34 mouse cellular contexts compared by ENCODE assay signal in genomic region chr11:62804119-62804518, GRCm38 (mm10). TPM values are rescaled to one million over a fixed set of nuclear protein-coding genes. Genes with fewer than 3 reads are reported as not detected.
A peak's percentile ranks its signal among the peaks of the same experiment; 100 is the strongest.
DNase-seq lines count a peak whose midpoint lies in the region; ATAC-seq and TF ChIP-seq lines count a peak whose summit lies in the region.
"Had no signal": no experiment of that assay in that cellular context is flagged by ENCODE, and none has a peak within 500 bp of the region (broad histone marks: within the 10 kb centered on the region; RNA-seq: fewer than 3 reads in every experiment).

No protein-coding gene starts in this region.

- 0 out of 2 replicates have a peak, but pooled peaks cover 3% of the 10 kb centered on the region for H3K27me3 ChIP-seq in heart, embryonic 12.5 days (replicated peaks)
- no peaks in the 10 kb centered on the region for H3K27me3 ChIP-seq in ES-Bruce4 (ENCODE audit: control insufficient read depth, insufficient read depth, low read length, poor library complexity, severe bottlenecking)
- H3K27me3 ChIP-seq in embryonic facial prominence, embryonic 14.5 days (replicated peaks; ENCODE audit: control insufficient read depth, insufficient read depth, low read length) = no peaks in the 10 kb centered on the region
- no peaks in the 10 kb centered on the region for H3K27me3 ChIP-seq in stomach, embryonic 15.5 days (replicated peaks)
- H3K27me3 ChIP-seq: forebrain, embryonic 12.5 days; hindbrain, embryonic 15.5 days; kidney, embryonic 15.5 days; limb, embryonic 13.5 days; liver, embryonic 12.5 days had no signal

- TF ChIP-seq POLR2A in ES-Bruce4 (IDR thresholded peaks at IDR 0.05; ENCODE audit: insufficient read depth, low read length) = no peak

- H3K9ac ChIP-seq in heart, embryonic 12.5 days = no peak overlapping the region
- no peak overlapping the region for H3K9ac ChIP-seq in ES-Bruce4 (ENCODE audit: low read depth, poor library complexity, severe bottlenecking)
- H3K9ac ChIP-seq in embryonic facial prominence, embryonic 14.5 days (ENCODE audit: low read depth, low read length) = no peak overlapping the region
- no peak overlapping the region for H3K9ac ChIP-seq in stomach, embryonic 15.5 days
- H3K9ac ChIP-seq: forebrain, embryonic 12.5 days; hindbrain, embryonic 15.5 days; kidney, embryonic 15.5 days; limb, embryonic 13.5 days; liver, embryonic 12.5 days had no signal

- no peak for DNase-seq in heart, postnatal 4 days
- DNase-seq in embryonic facial prominence, embryonic 14.5 days (ENCODE audit: low spot score) = peak; percentile 15
- DNase-seq in left cerebral cortex, postnatal 10 days (ENCODE audit: extremely low spot score in 1 of 2, low spot score in 2 of 2) = no peak
- DNase-seq in kidney, postnatal 14 days = no peak
- no peak for DNase-seq in heart, adult 8-10 months (ENCODE audit: low spot score)
- DNase-seq: adrenal gland, postnatal 25 days; cerebellum, adult 8-10 months; cerebellum, postnatal 36 days; embryo, embryonic 11 days; gastrocnemius, adult 2 months; kidney, adult 11 months; kidney, postnatal 4 days; lung, adult 2 months; lung, postnatal 4 days; midbrain, embryonic 14.5 days; right cerebral cortex, postnatal 14 days; spleen, adult 18-20 months; thymus, postnatal 36 days had no signal

- no peak overlapping the region for H3K27ac ChIP-seq in heart, embryonic 12.5 days (ENCODE audit: poor library complexity, severe bottlenecking)
- H3K27ac ChIP-seq in ES-Bruce4 (ENCODE audit: insufficient read depth, low read length) = no peak overlapping the region
- no peak overlapping the region for H3K27ac ChIP-seq in embryonic facial prominence, embryonic 14.5 days (replicated peaks; ENCODE audit: low read depth, low read length)
- no peak overlapping the region for H3K27ac ChIP-seq in stomach, embryonic 15.5 days
- H3K27ac ChIP-seq: forebrain, embryonic 12.5 days; gastrocnemius, adult 2 months; hindbrain, embryonic 15.5 days; kidney, embryonic 15.5 days; limb, embryonic 13.5 days; liver, embryonic 12.5 days had no signal

- no peak overlapping the region for H3K4me3 ChIP-seq in heart, embryonic 12.5 days
- H3K4me3 ChIP-seq in ES-Bruce4 (ENCODE audit: low read depth, low read length) = peak overlapping the region; percentile 31
- no peak overlapping the region for H3K4me3 ChIP-seq in embryonic facial prominence, embryonic 14.5 days (ENCODE audit: low read depth, low read length)
- no peak overlapping the region; the same call in 1 of the 2 replicates for H3K4me3 ChIP-seq in stomach, embryonic 15.5 days (replicated peaks)
- H3K4me3 ChIP-seq: forebrain, embryonic 12.5 days; gastrocnemius, adult 2 months; hindbrain, embryonic 15.5 days; kidney, embryonic 15.5 days; limb, embryonic 13.5 days; liver, embryonic 12.5 days had no signal

- H3K9me3 ChIP-seq in heart, embryonic 12.5 days (replicated peaks) = peaks cover 3% of the 10 kb centered on the region; the same call in 1 of the 2 replicates
- H3K9me3 ChIP-seq in ES-Bruce4 (replicated peaks; ENCODE audit: control insufficient read depth, insufficient read depth, low read length, poor library complexity, severe bottlenecking) = peaks cover 7% of the 10 kb centered on the region
- H3K9me3 ChIP-seq in embryonic facial prominence, embryonic 14.5 days (ENCODE audit: control insufficient read depth, low read length) = peaks cover 2% of the 10 kb centered on the region
- no peaks in the 10 kb centered on the region for H3K9me3 ChIP-seq in stomach, embryonic 15.5 days
- H3K9me3 ChIP-seq: hindbrain, embryonic 15.5 days; kidney, embryonic 15.5 days had no signal

- no peak for ATAC-seq in heart, embryonic 12.5 days (ENCODE audit: insufficient number of reproducible peaks, low FRiP score)
- no peak for ATAC-seq in embryonic facial prominence, embryonic 14.5 days (ENCODE audit: low read depth)
- ATAC-seq in stomach, embryonic 15.5 days (ENCODE audit: insufficient read depth, low FRiP score, low read depth) = no peak
- ATAC-seq: liver, embryonic 12.5 days had no signal

- no peak for TF ChIP-seq CTCF in ES-Bruce4 (IDR thresholded peaks at IDR 0.05; ENCODE audit: low read depth, low read length)

- peak overlapping the region; percentile 11; the same call in 1 of the 2 replicates for H3K4me2 ChIP-seq in heart, embryonic 12.5 days
- no peak overlapping the region for H3K4me2 ChIP-seq in embryonic facial prominence, embryonic 14.5 days (ENCODE audit: low read depth, low read length)
- peak overlapping the region; percentile 25; the same call in 1 of the 2 replicates for H3K4me2 ChIP-seq in stomach, embryonic 15.5 days
- H3K4me2 ChIP-seq: forebrain, embryonic 12.5 days; hindbrain, embryonic 15.5 days; kidney, embryonic 15.5 days; limb, embryonic 13.5 days; liver, embryonic 12.5 days had no signal

- no peaks in the 10 kb centered on the region for H3K36me3 ChIP-seq in heart, embryonic 12.5 days
- H3K36me3 ChIP-seq in ES-Bruce4 (ENCODE audit: control insufficient read depth, insufficient read depth, low read length, poor library complexity, severe bottlenecking) = no peaks in the 10 kb centered on the region
- H3K36me3 ChIP-seq in embryonic facial prominence, embryonic 14.5 days (ENCODE audit: control insufficient read depth, insufficient read depth, low read length) = no peaks in the 10 kb centered on the region
- no peaks in the 10 kb centered on the region for H3K36me3 ChIP-seq in stomach, embryonic 15.5 days
- H3K36me3 ChIP-seq: forebrain, embryonic 12.5 days; hindbrain, embryonic 15.5 days; kidney, embryonic 15.5 days; limb, embryonic 13.5 days; liver, embryonic 12.5 days had no signal

- 44% methylated on average over 13 of the region's 13 CpGs for WGBS in heart, embryonic 12.5 days
- 49% methylated on average over 13 of the region's 13 CpGs for WGBS in embryonic facial prominence, embryonic 14.5 days
- WGBS in stomach, embryonic 15.5 days = 44% methylated on average over 13 of the region's 13 CpGs

- intact Hi-C loops in left cerebral cortex, postnatal 10 days (cut with DNase I) = no loop called here

- TF ChIP-seq EP300 in ES-Bruce4 (IDR thresholded peaks at IDR 0.05; ENCODE audit: insufficient read depth, low read depth, low read length) = no peak

- H3K4me1 ChIP-seq in heart, embryonic 12.5 days (replicated peaks) = no peaks in the 10 kb centered on the region
- H3K4me1 ChIP-seq in ES-Bruce4 (ENCODE audit: control insufficient read depth, insufficient read depth, low read length) = no peaks in the 10 kb centered on the region
- no peaks in the 10 kb centered on the region for H3K4me1 ChIP-seq in embryonic facial prominence, embryonic 14.5 days (ENCODE audit: control insufficient read depth, insufficient read depth, low read length)
- H3K4me1 ChIP-seq in stomach, embryonic 15.5 days = no peaks in the 10 kb centered on the region
- H3K4me1 ChIP-seq: forebrain, embryonic 12.5 days; hindbrain, embryonic 15.5 days; kidney, embryonic 15.5 days; limb, embryonic 13.5 days; liver, embryonic 12.5 days had no signal

RNA-seq across cellular contexts. Expression of gene Zfp286, which starts 14.9 kb away (rescaled TPM):
- 10.6 and 11.0 TPM in 2 replicates for polyA plus RNA-seq in heart, embryonic 12.5 days (2016; fragmentation: Nextera tagmentation; extraction: Ambion mirVana)
- total RNA-seq in heart, postnatal 4 days (2021) = 1 to 10 TPM; 1.9 to 2.1 TPM
- 2.9 and 3.6 TPM in 2 replicates for polyA plus RNA-seq in ES-Bruce4 (2011; ENCODE audit: insufficient read depth, insufficient read length, low read depth, missing spikeins)
- 17.8 and 26.7 TPM in 2 replicates for polyA plus RNA-seq in embryonic facial prominence, embryonic 14.5 days (2014; fragmentation: Nextera tagmentation; extraction: Ambion mirVana)
- polyA plus RNA-seq in stomach, embryonic 15.5 days (2015; fragmentation: Nextera tagmentation; extraction: Ambion mirVana) = 14.9 and 15.3 TPM in 2 replicates
- 10 to 100 TPM; 23.5 to 24.5 TPM for total RNA-seq in left cerebral cortex, postnatal 10 days (2021)
- 1 to 10 TPM in 1 of 4 experiments, under 1 TPM in 3; 0.41 to 1.8 (median 0.72) TPM for total RNA-seq in heart, adult 8-10 months (2022)
- total RNA-seq: MEL had no signal

RNA-seq across cellular contexts. Expression of gene Trim16, which starts 15.9 kb away (rescaled TPM):
- polyA plus RNA-seq in heart, embryonic 12.5 days (2016; fragmentation: Nextera tagmentation; extraction: Ambion mirVana) = 5.4 and 6.0 TPM in 2 replicates
- 10 to 100 TPM in 1 of 2 experiments, 1 to 10 TPM in 1; 7.6 to 10.0 TPM for total RNA-seq in heart, postnatal 4 days (2021)
- polyA plus RNA-seq in ES-Bruce4 (2011; ENCODE audit: insufficient read depth, insufficient read length, low read depth, missing spikeins) = 0.61 and 0.73 TPM in 2 replicates
- 14.3 and 16.5 TPM in 2 replicates for polyA plus RNA-seq in embryonic facial prominence, embryonic 14.5 days (2014; fragmentation: Nextera tagmentation; extraction: Ambion mirVana)
- 13.8 and 15.6 TPM in 2 replicates for polyA plus RNA-seq in stomach, embryonic 15.5 days (2015; fragmentation: Nextera tagmentation; extraction: Ambion mirVana)
- total RNA-seq in left cerebral cortex, postnatal 10 days (2021) = 1 to 10 TPM; 4.8 to 6.0 TPM
- total RNA-seq in heart, adult 8-10 months (2022) = 10 to 100 TPM in 1 of 4 experiments, 1 to 10 TPM in 3; 6.5 to 10.9 (median 9.0) TPM

RNA-seq across cellular contexts. Expression of gene Fbxw10, which starts 42.8 kb away (rescaled TPM):
- 0.17 and 0.23 TPM in 2 replicates for polyA plus RNA-seq in heart, embryonic 12.5 days (2016; fragmentation: Nextera tagmentation; extraction: Ambion mirVana)
- total RNA-seq in heart, postnatal 4 days (2021) = under 1 TPM in 1 of 2 experiments, not detected in 1; 0.23 TPM
- polyA plus RNA-seq in ES-Bruce4 (2011; ENCODE audit: insufficient read depth, insufficient read length, low read depth, missing spikeins) = 1.3 TPM in 1 of 2 replicates, not detected in the other
- 0.60 and 0.62 TPM in 2 replicates for polyA plus RNA-seq in embryonic facial prominence, embryonic 14.5 days (2014; fragmentation: Nextera tagmentation; extraction: Ambion mirVana)
- polyA plus RNA-seq in stomach, embryonic 15.5 days (2015; fragmentation: Nextera tagmentation; extraction: Ambion mirVana) = 0.33 and 0.41 TPM in 2 replicates
- total RNA-seq in left cerebral cortex, postnatal 10 days (2021) = under 1 TPM; 0.71 to 0.92 TPM
- under 1 TPM; 0.09 to 0.44 (median 0.30) TPM for total RNA-seq in heart, adult 8-10 months (2022)
- total RNA-seq: MEL had no signal

RNA-seq across cellular contexts. Expression of gene Gm10428, which starts 51.2 kb away (rescaled TPM):
- polyA plus RNA-seq in heart, embryonic 12.5 days (2016; fragmentation: Nextera tagmentation; extraction: Ambion mirVana) = not detected in 2 replicates
- not detected for total RNA-seq in heart, postnatal 4 days (2021)
- polyA plus RNA-seq in ES-Bruce4 (2011; ENCODE audit: insufficient read depth, insufficient read length, low read depth, missing spikeins) = not detected in 2 replicates
- not detected in 2 replicates for polyA plus RNA-seq in embryonic facial prominence, embryonic 14.5 days (2014; fragmentation: Nextera tagmentation; extraction: Ambion mirVana)
- not detected in 2 replicates for polyA plus RNA-seq in stomach, embryonic 15.5 days (2015; fragmentation: Nextera tagmentation; extraction: Ambion mirVana)
- total RNA-seq in left cerebral cortex, postnatal 10 days (2021) = not detected
- not detected for total RNA-seq in heart, adult 8-10 months (2022)
- total RNA-seq: adrenal gland, postnatal 25 days; gastrocnemius, adult 2 months; gastrocnemius, postnatal 4 days; hematopoietic stem cell, adult 5-6 weeks; left cerebral cortex, postnatal 25 days; megakaryocyte-erythroid progenitor cell, adult 5-6 weeks; MEL had no signal
- polyA plus RNA-seq: brain, embryonic 14.5 days; forebrain, embryonic 12.5 days; heart, embryonic 16.5 days; hindbrain, embryonic 15.5 days; kidney, embryonic 15.5 days; limb, embryonic 13.5 days; liver, embryonic 12.5 days; lung, adult 2 months; midbrain, embryonic 14.5 days; neural tube, embryonic 11.5 days had no signal
